Comparison of ENCODE assay signal across 8 mouse cellular contexts in the genomic region with DNA sequence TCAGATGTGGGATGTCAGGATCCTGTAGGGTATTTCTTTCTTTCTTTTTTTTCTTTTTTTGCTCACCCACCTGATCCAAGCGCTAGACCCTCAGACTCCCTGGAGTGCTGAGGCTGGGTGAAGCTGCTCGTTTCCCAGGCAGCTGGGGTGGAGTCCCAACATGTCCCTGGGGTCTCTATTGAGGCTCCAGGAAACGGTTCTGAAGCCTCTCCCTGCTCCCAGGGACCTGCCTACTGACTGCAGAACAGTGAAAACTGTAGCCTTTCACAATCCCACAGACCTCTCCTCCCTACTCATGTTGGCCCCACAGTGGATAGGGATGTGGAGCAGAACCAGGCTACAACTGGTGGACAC. TPM values are rescaled to one million over a fixed set of nuclear protein-coding genes. Genes with fewer than 3 reads are reported as not detected.
DNase-seq lines count a peak whose midpoint lies in the region; ATAC-seq and TF ChIP-seq lines count a peak whose summit lies in the region.

No protein-coding gene starts in this region.

- H3K4me3 ChIP-seq in erythroblast, embryonic 14.5 days (replicated peaks): peak overlapping the region; percentile 67
- H3K4me3 ChIP-seq in G1E (ENCODE audit: low read depth, low read length): peak overlapping the region; percentile 79
- H3K4me3 ChIP-seq in heart, embryonic 16.5 days (ENCODE audit: low read length): peak overlapping the region; percentile 88
- H3K4me3 ChIP-seq in liver, embryonic 16.5 days (ENCODE audit: low read depth, low read length): peak overlapping the region; percentile 75

- H3K9me3 ChIP-seq in erythroblast, embryonic 14.5 days (ENCODE audit: control insufficient read depth, low read length): no peaks in the 10 kb centered on the region
- H3K9me3 ChIP-seq in G1E (replicated peaks): peaks cover 2% of the 10 kb centered on the region; the same call in 1 of the 2 replicates
- no peaks in the 10 kb centered on the region for H3K9me3 ChIP-seq in heart, embryonic 16.5 days (replicated peaks; ENCODE audit: control insufficient read depth, low read length)
- no peaks in the 10 kb centered on the region for H3K9me3 ChIP-seq in liver, embryonic 16.5 days (replicated peaks; ENCODE audit: control insufficient read depth, low read length)

- peaks cover 8% of the 10 kb centered on the region for H3K36me3 ChIP-seq in erythroblast, embryonic 14.5 days (ENCODE audit: control insufficient read depth)
- peaks cover 48% of the 10 kb centered on the region for H3K36me3 ChIP-seq in G1E (replicated peaks)
- H3K36me3 ChIP-seq in heart, embryonic 16.5 days (ENCODE audit: control insufficient read depth, insufficient read depth): no peaks in the 10 kb centered on the region
- no peaks in the 10 kb centered on the region for H3K36me3 ChIP-seq in liver, embryonic 16.5 days (ENCODE audit: control insufficient read depth, insufficient read depth)

- H3K27me3 ChIP-seq in erythroblast, embryonic 14.5 days (ENCODE audit: control insufficient read depth): no peaks in the 10 kb centered on the region
- peaks cover 6% of the 10 kb centered on the region; the same call in 1 of the 2 replicates for H3K27me3 ChIP-seq in G1E (ENCODE audit: insufficient read depth, low read length)
- no peaks in the 10 kb centered on the region for H3K27me3 ChIP-seq in heart, embryonic 16.5 days (ENCODE audit: control insufficient read depth, insufficient read depth, low read length)
- H3K27me3 ChIP-seq in liver, embryonic 16.5 days (ENCODE audit: control insufficient read depth, insufficient read depth, low read depth, low read length): no peaks in the 10 kb centered on the region

- peak overlapping the region; percentile 97 for H3K9ac ChIP-seq in heart, embryonic 16.5 days (ENCODE audit: low read length)
- peak overlapping the region; percentile 82 for H3K9ac ChIP-seq in liver, embryonic 16.5 days (ENCODE audit: low read depth, low read length)

- H3K27ac ChIP-seq in heart, embryonic 16.5 days (ENCODE audit: low read length): peak overlapping the region; percentile 96
- no peak overlapping the region for H3K27ac ChIP-seq in liver, embryonic 16.5 days (ENCODE audit: low read length)

- DNase-seq in G1E (ENCODE audit: low spot score): no peak
- DNase-seq in ovary, postnatal 10 days (ENCODE audit: low spot score): no peak
- no peak for DNase-seq in ovary, postnatal 36 days (ENCODE audit: low spot score)

- WGBS in heart, embryonic 16.5 days: 40% methylated on average over 3 of the region's 3 CpGs
- 26% methylated on average over 3 of the region's 3 CpGs for WGBS in liver, embryonic 16.5 days (ENCODE audit: insufficient replicate concordance)

- H3K4me1 ChIP-seq in erythroblast, embryonic 14.5 days (ENCODE audit: control insufficient read depth): peaks cover 85% of the 10 kb centered on the region
- peaks cover 78% of the 10 kb centered on the region for H3K4me1 ChIP-seq in G1E (ENCODE audit: insufficient read depth, low read depth, low read length)
- peaks cover 78% of the 10 kb centered on the region for H3K4me1 ChIP-seq in heart, embryonic 16.5 days (ENCODE audit: control insufficient read depth, insufficient read depth, low read length)
- H3K4me1 ChIP-seq in liver, embryonic 16.5 days (ENCODE audit: control insufficient read depth, low read depth, low read length): peaks cover 74% of the 10 kb centered on the region

- ATAC-seq in erythroblast, adult 5-6 weeks (replicated peaks; ENCODE audit: low FRiP score, poor library complexity, severe bottlenecking): no peak
- no peak for ATAC-seq in G1E (ENCODE audit: extremely low read depth, insufficient number of reproducible peaks, low FRiP score, poor library complexity, severe bottlenecking)
- no peak for ATAC-seq in heart, embryonic 16.5 days (replicated peaks; ENCODE audit: extremely low read depth, insufficient read depth, low FRiP score)
- no peak for ATAC-seq in liver, embryonic 16.5 days (ENCODE audit: low read depth)
- no peak for ATAC-seq in cerebellum, adult (ENCODE audit: insufficient number of reproducible peaks, low FRiP score, low TSS enrichment)

- TF ChIP-seq CTCF in G1E (IDR thresholded peaks at IDR 0.05; ENCODE audit: low read depth, low read length): no peak

- H3K4me2 ChIP-seq in heart, embryonic 16.5 days (ENCODE audit: low read depth, low read length): peak overlapping the region; percentile 94
- H3K4me2 ChIP-seq in liver, embryonic 16.5 days (ENCODE audit: low read depth, low read length): peak overlapping the region; percentile 90

RNA-seq across cellular contexts. Expression of a gene that starts 2.0 kb away (rescaled TPM):
- 5.9 and 6.3 TPM in 2 replicates for polyA plus RNA-seq in erythroblast, embryonic 14.5 days (2012)
- total RNA-seq in erythroblast, adult 5-6 weeks (2015; ENCODE audit: low replicate concordance): 59.4 and 65.9 TPM in 2 replicates
- 40.8 and 80.4 TPM in 2 replicates for total RNA-seq in erythroblast, adult 5-6 weeks (2017; ENCODE audit: low replicate concordance)
- total RNA-seq in G1E (2014; fragmentation: Nextera tagmentation) (166 and 192 TPM in 2 replicates), G1E (2017) (185 and 191 TPM in 2 replicates)
- 152 and 187 TPM in 2 replicates for polyA plus RNA-seq in G1E (2012)
- polyA plus RNA-seq in heart, embryonic 16.5 days (2015; fragmentation: Nextera tagmentation; extraction: Ambion mirVana): 878 and 900 TPM in 2 replicates
- 139 and 152 TPM in 2 replicates for polyA plus RNA-seq in liver, embryonic 16.5 days (2015; fragmentation: Nextera tagmentation; extraction: Ambion mirVana)

RNA-seq across cellular contexts. Expression of a gene that starts 14.5 kb away (rescaled TPM):
- polyA plus RNA-seq in erythroblast, embryonic 14.5 days (2012): 19.7 and 23.4 TPM in 2 replicates
- total RNA-seq in erythroblast, adult 5-6 weeks (2015; ENCODE audit: low replicate concordance): 1.3 and 11.1 TPM in 2 replicates
- 5.3 and 16.4 TPM in 2 replicates for total RNA-seq in erythroblast, adult 5-6 weeks (2017; ENCODE audit: low replicate concordance)
- total RNA-seq in G1E (2014; fragmentation: Nextera tagmentation): 13.4 and 18.8 TPM in 2 replicates
- total RNA-seq in G1E (2017): 25.0 and 36.3 TPM in 2 replicates
- 207 and 271 TPM in 2 replicates for polyA plus RNA-seq in G1E (2012)
- 59.2 and 61.5 TPM in 2 replicates for polyA plus RNA-seq in heart, embryonic 16.5 days (2015; fragmentation: Nextera tagmentation; extraction: Ambion mirVana)
- polyA plus RNA-seq in liver, embryonic 16.5 days (2015; fragmentation: Nextera tagmentation; extraction: Ambion mirVana): 33.7 and 34.1 TPM in 2 replicates

RNA-seq across cellular contexts. Expression of a gene that starts 39.9 kb away (rescaled TPM):
- polyA plus RNA-seq in erythroblast, embryonic 14.5 days (2012): 0.02 TPM in 1 of 2 replicates, not detected in the other
- not detected in 2 replicates for total RNA-seq in erythroblast, adult 5-6 weeks (2015; ENCODE audit: low replicate concordance)
- not detected in 2 replicates for total RNA-seq in erythroblast, adult 5-6 weeks (2017; ENCODE audit: low replicate concordance)
- total RNA-seq in G1E (2014; fragmentation: Nextera tagmentation) (not detected in 2 replicates), G1E (2017) (0.12 and 0.33 TPM in 2 replicates)
- polyA plus RNA-seq in G1E (2012): not detected in 2 replicates
- polyA plus RNA-seq in heart, embryonic 16.5 days (2015; fragmentation: Nextera tagmentation; extraction: Ambion mirVana): 3.1 and 3.7 TPM in 2 replicates
- 0.78 and 0.83 TPM in 2 replicates for polyA plus RNA-seq in liver, embryonic 16.5 days (2015; fragmentation: Nextera tagmentation; extraction: Ambion mirVana)

RNA-seq across cellular contexts. Expression of a gene that starts 49.7 kb away (rescaled TPM):
- 14.9 and 17.8 TPM in 2 replicates for polyA plus RNA-seq in erythroblast, embryonic 14.5 days (2012)
- 77.4 and 78.8 TPM in 2 replicates for total RNA-seq in erythroblast, adult 5-6 weeks (2015; ENCODE audit: low replicate concordance)
- 55.2 and 79.5 TPM in 2 replicates for total RNA-seq in erythroblast, adult 5-6 weeks (2017; ENCODE audit: low replicate concordance)
- total RNA-seq in G1E (2014; fragmentation: Nextera tagmentation) (104 and 119 TPM in 2 replicates), G1E (2017) (247 and 297 TPM in 2 replicates)
- polyA plus RNA-seq in G1E (2012): 57.5 and 59.3 TPM in 2 replicates
- 2.5 and 2.9 TPM in 2 replicates for polyA plus RNA-seq in heart, embryonic 16.5 days (2015; fragmentation: Nextera tagmentation; extraction: Ambion mirVana)
- 69.6 and 71.3 TPM in 2 replicates for polyA plus RNA-seq in liver, embryonic 16.5 days (2015; fragmentation: Nextera tagmentation; extraction: Ambion mirVana)

RNA-seq across cellular contexts. Expression of a gene that starts 51.6 kb away (rescaled TPM):
- 0.01 TPM in 1 of 2 replicates, not detected in the other for polyA plus RNA-seq in erythroblast, embryonic 14.5 days (2012)
- total RNA-seq in erythroblast, adult 5-6 weeks (2015; ENCODE audit: low replicate concordance): not detected in 2 replicates
- not detected in 2 replicates for total RNA-seq in erythroblast, adult 5-6 weeks (2017; ENCODE audit: low replicate concordance)
- total RNA-seq in G1E (2014; fragmentation: Nextera tagmentation) (not detected in 2 replicates), G1E (2017) (0.12 TPM in 1 of 2 replicates, not detected in the other)
- polyA plus RNA-seq in G1E (2012): not detected in 2 replicates
- 34.6 and 34.9 TPM in 2 replicates for polyA plus RNA-seq in heart, embryonic 16.5 days (2015; fragmentation: Nextera tagmentation; extraction: Ambion mirVana)
- 0.36 and 0.65 TPM in 2 replicates for polyA plus RNA-seq in liver, embryonic 16.5 days (2015; fragmentation: Nextera tagmentation; extraction: Ambion mirVana)

Comparison
In these comparisons a context has a peak if more than half of its experiments do, and no peak if none do; other contexts are left out.
1. RNA of a gene that starts 2.0 kb away (polyA plus RNA-seq): 878 to 900 TPM in heart, embryonic 16.5 days, 152 to 187 TPM in G1E and 139 to 152 TPM in liver, embryonic 16.5 days; 5.9 to 6.3 TPM in erythroblast, embryonic 14.5 days; every median in the first group is over 10 times any median in the second.
2. Peak in every context shown above with its lines, with median percentiles within 50 percentile points of each other: H3K4me3 ChIP-seq.